Comparison of ENCODE assay signal across 17 mouse cellular contexts in genomic region chr12:17762286-17762933, GRCm38 (mm10).
DNase-seq lines count a peak whose midpoint lies in the region; ATAC-seq lines count a peak whose summit lies in the region.
"Had no signal": no experiment of that assay in that cellular context is flagged by ENCODE, and none has a peak within 500 bp of the region (broad histone marks: within the 10 kb centered on the region; RNA-seq: fewer than 3 reads in every experiment).

No protein-coding gene starts in this region.

- H3K4me1 ChIP-seq in forebrain, embryonic 10.5 days, result peaks cover 15% of the 10 kb centered on the region
- H3K4me1 ChIP-seq in forebrain, embryonic 16.5 days (replicated peaks; ENCODE audit: control insufficient read depth, insufficient read depth, low read length), result no peaks in the 10 kb centered on the region
- peaks cover 26% of the 10 kb centered on the region for H3K4me1 ChIP-seq in embryonic facial prominence, embryonic 10.5 days
- H3K4me1 ChIP-seq in midbrain, embryonic 13.5 days (replicated peaks), result peaks cover 18% of the 10 kb centered on the region
- H3K4me1 ChIP-seq: limb, embryonic 13.5 days had no signal

- H3K9me3 ChIP-seq in forebrain, embryonic 10.5 days, result 0 out of 2 replicates have a peak, but pooled peaks cover 1% of the 10 kb centered on the region
- H3K9me3 ChIP-seq in forebrain, embryonic 16.5 days (ENCODE audit: control insufficient read depth, low read length), result no peaks in the 10 kb centered on the region; the same call in 1 of the 2 replicates
- no peaks in the 10 kb centered on the region for H3K9me3 ChIP-seq in embryonic facial prominence, embryonic 10.5 days
- H3K9me3 ChIP-seq in midbrain, embryonic 13.5 days, result no peaks in the 10 kb centered on the region
- H3K9me3 ChIP-seq: embryonic facial prominence, embryonic 13.5 days; forebrain, embryonic 12.5 days; limb, embryonic 13.5 days had no signal

- H3K9ac ChIP-seq in forebrain, embryonic 16.5 days (replicated peaks; ENCODE audit: low read depth, low read length), result no peak overlapping the region
- H3K9ac ChIP-seq in midbrain, embryonic 13.5 days (replicated peaks), result no peak overlapping the region
- H3K9ac ChIP-seq: embryonic facial prominence, embryonic 13.5 days; forebrain, embryonic 12.5 days; limb, embryonic 13.5 days had no signal

- H3K4me3 ChIP-seq in forebrain, embryonic 10.5 days, result no peak overlapping the region
- no peak overlapping the region for H3K4me3 ChIP-seq in forebrain, embryonic 16.5 days (replicated peaks; ENCODE audit: low read length)
- H3K4me3 ChIP-seq in embryonic facial prominence, embryonic 10.5 days, result no peak overlapping the region
- H3K4me3 ChIP-seq in midbrain, embryonic 13.5 days (replicated peaks), result no peak overlapping the region
- H3K4me3 ChIP-seq: embryonic facial prominence, embryonic 13.5 days; forebrain, embryonic 12.5 days; limb, embryonic 13.5 days had no signal

- ATAC-seq in forebrain, embryonic 16.5 days, result no peak
- ATAC-seq in midbrain, embryonic 13.5 days, result peak; percentile 68
- ATAC-seq: activated CD4-positive, CD25-positive, alpha-beta regulatory T cell, adult 4 months had no signal

- 69% methylated on average over 6 of the region's 6 CpGs for WGBS in forebrain, embryonic 10.5 days
- WGBS in forebrain, embryonic 16.5 days, result 48% methylated on average over 6 of the region's 6 CpGs
- 64% methylated on average over 6 of the region's 6 CpGs for WGBS in embryonic facial prominence, embryonic 10.5 days
- WGBS in midbrain, embryonic 13.5 days, result 40% methylated on average over 6 of the region's 6 CpGs

- peaks cover 1% of the 10 kb centered on the region for H3K36me3 ChIP-seq in forebrain, embryonic 10.5 days (replicated peaks)
- H3K36me3 ChIP-seq in forebrain, embryonic 16.5 days (ENCODE audit: control insufficient read depth, insufficient read depth), result no peaks in the 10 kb centered on the region
- H3K36me3 ChIP-seq in embryonic facial prominence, embryonic 10.5 days (replicated peaks), result no peaks in the 10 kb centered on the region; the same call in 1 of the 2 replicates
- no peaks in the 10 kb centered on the region for H3K36me3 ChIP-seq in midbrain, embryonic 13.5 days
- H3K36me3 ChIP-seq: embryonic facial prominence, embryonic 13.5 days; forebrain, embryonic 12.5 days; limb, embryonic 13.5 days had no signal

- H3K27ac ChIP-seq in forebrain, embryonic 10.5 days, result 0 out of 2 replicates have a peak overlapping the region, but pooled peaks have one; percentile 25
- H3K27ac ChIP-seq in forebrain, embryonic 16.5 days (ENCODE audit: low read length), result no peak overlapping the region
- 0 out of 2 replicates have a peak overlapping the region, but pooled peaks have one; percentile 10 for H3K27ac ChIP-seq in embryonic facial prominence, embryonic 10.5 days (replicated peaks)
- peak overlapping the region; percentile 51 for H3K27ac ChIP-seq in midbrain, embryonic 13.5 days
- H3K27ac ChIP-seq: embryonic facial prominence, embryonic 13.5 days; forebrain, embryonic 12.5 days; limb, embryonic 13.5 days; stomach, postnatal 0 days had no signal

- no peaks in the 10 kb centered on the region for H3K27me3 ChIP-seq in forebrain, embryonic 10.5 days (ENCODE audit: poor library complexity, severe bottlenecking)
- no peaks in the 10 kb centered on the region for H3K27me3 ChIP-seq in forebrain, embryonic 16.5 days (replicated peaks; ENCODE audit: control insufficient read depth, insufficient read depth, low read length)
- no peaks in the 10 kb centered on the region for H3K27me3 ChIP-seq in embryonic facial prominence, embryonic 10.5 days (replicated peaks; ENCODE audit: low read depth, poor library complexity, severe bottlenecking)
- H3K27me3 ChIP-seq in midbrain, embryonic 13.5 days, result no peaks in the 10 kb centered on the region
- H3K27me3 ChIP-seq: embryonic facial prominence, embryonic 13.5 days; forebrain, embryonic 12.5 days; limb, embryonic 13.5 days had no signal

- no peak overlapping the region for H3K4me2 ChIP-seq in forebrain, embryonic 16.5 days (ENCODE audit: low read length)
- H3K4me2 ChIP-seq in midbrain, embryonic 13.5 days (replicated peaks), result no peak overlapping the region
- H3K4me2 ChIP-seq: embryonic facial prominence, embryonic 13.5 days; forebrain, embryonic 12.5 days; limb, embryonic 13.5 days had no signal

- no peak for DNase-seq in forebrain, embryonic 10.5 days (ENCODE audit: extremely low spot score, low spot score)
- peak; percentile 51 for DNase-seq in NIH3T3 (ENCODE audit: low read depth)
- DNase-seq in embryonic facial prominence, embryonic 10.5 days (ENCODE audit: low spot score), result no peak
- DNase-seq in ovary, postnatal 14 days (ENCODE audit: low spot score), result no peak
- DNase-seq in gastrocnemius, postnatal 14 days, result no peak
- DNase-seq in adrenal gland, postnatal 25 days, result no peak
- DNase-seq: cerebellum, adult 11 months; cerebellum, postnatal 36 days; kidney, adult 8-10 months; thymus, postnatal 25 days had no signal

- intact Hi-C loops in gastrocnemius, postnatal 14 days (cut with DNase I; ENCODE audit: low total_unique reads), result no loop called here
